Mouse (Mus musculus) small intestine, adult 2 months (tissue): ENCODE results near the gene Vps26c. TPM values are rescaled to one million over a fixed set of nuclear protein-coding genes. Genes with fewer than 3 reads are reported as not detected.
A peak's percentile ranks its signal among the peaks of the same experiment; 100 is the strongest.

Source experiments
- H3K27ac ChIP-seq: fragments of 200-500 bp; 2 replicates; pipeline ENCODE4 v1.5.1; 2012; ENCODE audit warnings: low read depth, low read length, control low read depth, inconsistent platforms; ENCODE audit not compliant: insufficient read depth
- H3K27me3 ChIP-seq: fragments of 200-500 bp; 2 replicates; pipeline ENCODE4 v1.6.1; 2012; ENCODE audit warnings: mild to moderate bottlenecking, moderate library complexity, low read length, inconsistent platforms; ENCODE audit not compliant: control insufficient read depth, insufficient read depth
- H3K36me3 ChIP-seq: fragments of 200-500 bp; 2 replicates; pipeline ENCODE4 v1.6.1; 2012; ENCODE audit warnings: mild to moderate bottlenecking, low read length, control low read depth, inconsistent platforms; ENCODE audit not compliant: control insufficient read depth, insufficient read depth
- H3K4me1 ChIP-seq: fragments of 200-500 bp; 2 replicates; pipeline ENCODE4 v1.6.1; 2012; ENCODE audit warnings: low read length, inconsistent platforms, mixed read lengths; ENCODE audit not compliant: control insufficient read depth, insufficient read depth, insufficient read length
- H3K4me3 ChIP-seq: fragments of 200-500 bp; 2 replicates; pipeline ENCODE4 v1.5.1; 2012; ENCODE audit warnings: low read depth, mild to moderate bottlenecking, control low read depth, inconsistent platforms, low read length, moderate library complexity
- CTCF ChIP-seq: fragments of 200-500 bp; IDR thresholded peaks from 2 replicates; pipeline ENCODE4 v1.5.1; 2012; ENCODE audit warnings: low read depth, mild to moderate bottlenecking, control low read depth, inconsistent platforms, low read length, moderate library complexity, mixed read lengths; ENCODE audit not compliant: insufficient replicate concordance, insufficient read length; ENCODE audit errors: extremely low read depth
- POLR2A ChIP-seq: fragments of 200-500 bp; IDR thresholded peaks from 2 replicates; pipeline ENCODE4 v1.6.1; 2012; ENCODE audit warnings: low read depth, mild to moderate bottlenecking, control low read depth, inconsistent platforms, low read length, moderate library complexity
- WGBS: fragments of 180-500 bp; shearing (Covaris S2); methylation state at CpG from one replicate; pipeline ENCODE4 v1.1.7; 2018; 5-methylcytosine and 5-hydroxymethylcytosine counted together
- polyA plus RNA-seq: library from polyadenylated mRNA; depleted of rRNA; stranded (reverse); fragments of >200 nt; gene quantifications from 2 replicates; pipeline ENCODE4 v1.2.3, GENCODE M21; 2012

The Vps26c gene
- polyA plus RNA-seq, 1 experiment, result 16.6 TPM

- no peak overlapping the region for H3K4me3 ChIP-seq
- H3K27me3 ChIP-seq, result no peaks in the 10 kb centered on the region
- no peaks in the 10 kb centered on the region for H3K36me3 ChIP-seq
- TF ChIP-seq CTCF (no peak), POLR2A (no peak)
- WGBS, result 28% methylated on average over 11 of the region's 11 CpGs
- peaks cover 6% of the 10 kb centered on the region; the same call in 1 of the 2 replicates for H3K4me1 ChIP-seq
- peak overlapping the region; percentile 44; the same call in 1 of the 2 replicates for H3K27ac ChIP-seq
Observed at GRCm38 (mm10) chr16:94544540-94545105, 18.0 kb upstream of the Vps26c start.

- Histone ChIP-seq H3K4me1 (peaks cover 7% of the 10 kb centered on the region; the same call in 1 of the 2 replicates), H3K4me3 (no peak overlapping the region), H3K27me3 (no peaks in the 10 kb centered on the region), H3K36me3 (no peaks in the 10 kb centered on the region), H3K27ac (no peak overlapping the region)
- WGBS, result 95% methylated on average over 8 of the region's 8 CpGs
- TF ChIP-seq POLR2A, result no peak
- no peak for TF ChIP-seq CTCF
Observed at GRCm38 (mm10) chr16:94542898-94543297, 16.3 kb upstream of the Vps26c start.

GRCm38 (mm10) chr16:94540140-94540539, 13.5 kb upstream of the Vps26c start:
- Histone ChIP-seq H3K36me3 (no peaks in the 10 kb centered on the region), H3K27ac (no peak overlapping the region), H3K4me3 (no peak overlapping the region), H3K4me1 (peaks cover 12% of the 10 kb centered on the region), H3K27me3 (no peaks in the 10 kb centered on the region)
- TF ChIP-seq POLR2A (no peak), CTCF (no peak)
- 93% methylated on average over 9 of the region's 9 CpGs for WGBS

GRCm38 (mm10) chr16:94537159-94537527, 10.5 kb upstream of the Vps26c start:
- Histone ChIP-seq H3K27ac (peak overlapping the region; percentile 52), H3K4me1 (peaks cover 13% of the 10 kb centered on the region), H3K36me3 (no peaks in the 10 kb centered on the region), H3K4me3 (no peak overlapping the region), H3K27me3 (no peaks in the 10 kb centered on the region)
- WGBS, result 5% methylated on average over 9 of the region's 9 CpGs
- TF ChIP-seq CTCF (no peak), POLR2A (no peak)

- Histone ChIP-seq H3K27ac (peak overlapping the region; percentile 52), H3K4me1 (peaks cover 13% of the 10 kb centered on the region), H3K4me3 (no peak overlapping the region), H3K27me3 (no peaks in the 10 kb centered on the region), H3K36me3 (no peaks in the 10 kb centered on the region)
- no peak for TF ChIP-seq CTCF
- no peak for TF ChIP-seq POLR2A
- 54% methylated on average over 7 of the region's 7 CpGs for WGBS
Observed at GRCm38 (mm10) chr16:94536417-94537158, 10.0 kb upstream of the Vps26c start.

- no peaks in the 10 kb centered on the region for H3K36me3 ChIP-seq
- TF ChIP-seq CTCF (no peak), POLR2A (no peak)
- peaks cover 13% of the 10 kb centered on the region for H3K4me1 ChIP-seq
- no peak overlapping the region for H3K4me3 ChIP-seq
- 85% methylated on average over 5 of the region's 5 CpGs for WGBS
- no peak overlapping the region for H3K27ac ChIP-seq
- no peaks in the 10 kb centered on the region for H3K27me3 ChIP-seq
Observed at GRCm38 (mm10) chr16:94535716-94536115, 9.1 kb upstream of the Vps26c start.

- WGBS, result 81% methylated on average over 6 of the region's 6 CpGs
- TF ChIP-seq CTCF (no peak), POLR2A (no peak)
- H3K4me3 ChIP-seq, result no peak overlapping the region
Observed at GRCm38 (mm10) chr16:94533679-94534078, 7.0 kb upstream of the Vps26c start.

More at GRCm38 (mm10) chr16:94533679-94534078, 7.0 kb upstream of the Vps26c start:
- Histone ChIP-seq H3K4me1 (peaks cover 13% of the 10 kb centered on the region), H3K27me3 (no peaks in the 10 kb centered on the region), H3K36me3 (no peaks in the 10 kb centered on the region), H3K27ac (no peak overlapping the region)
